Mouse (Mus musculus): Measurements from ENCODE around the gene Tmtc4.

DNA sequence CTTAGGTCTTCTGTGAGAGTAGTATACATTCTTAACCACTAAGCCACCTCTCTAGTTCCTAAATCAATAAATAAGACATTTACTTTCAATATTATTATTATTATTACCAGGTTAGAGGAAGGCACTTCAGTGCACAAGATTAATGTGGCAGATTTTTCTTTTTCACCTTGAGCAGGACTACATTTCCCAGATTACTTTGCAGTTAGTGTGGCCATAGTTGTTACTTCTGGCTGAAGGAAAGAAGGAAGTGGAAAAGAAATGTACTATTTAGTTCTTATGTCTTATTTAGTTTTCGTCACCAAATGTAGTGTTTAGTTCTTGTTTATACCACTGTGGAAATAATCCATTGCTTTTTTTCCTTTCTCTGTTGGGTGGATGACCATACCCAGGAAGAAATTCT lies 19.9 kb upstream of the Tmtc4 start:
- TF ChIP-seq CTCF (IDR thresholded peaks at IDR 0.05; ENCODE audit: extremely low read depth, insufficient read depth, insufficient read length, insufficient replicate concordance) (no peak), POLR2A (IDR thresholded peaks at IDR 0.05; ENCODE audit: low read depth, low read length) (no peak)
